Mouse (Mus musculus) liver, adult 2 months (tissue): ENCODE measurements around the gene Cdk14. TPM values are rescaled to one million over a fixed set of nuclear protein-coding genes. Genes with fewer than 3 reads are reported as not detected.

ENCODE experiments used
- DNase-seq: peaks from one replicate; pipeline ENCODE4 v3.0.0-alpha.2; 2011; ENCODE audit warnings: low read depth, low spot score; ENCODE audit errors: extremely low read depth
- H3K27ac ChIP-seq: fragments of 200-500 bp; replicated peaks from 2 replicates; pipeline ENCODE4 v1.5.1; 2012; ENCODE audit warnings: low read depth, mild to moderate bottlenecking, control low read depth, inconsistent platforms, low read length; ENCODE audit not compliant: insufficient read depth
- H3K27me3 ChIP-seq: fragments of 200-500 bp; 2 replicates; pipeline ENCODE4 v1.6.1; 2012; ENCODE audit warnings: mild to moderate bottlenecking, moderate library complexity, low read length, inconsistent platforms; ENCODE audit not compliant: control insufficient read depth, insufficient read depth
- H3K36me3 ChIP-seq: fragments of 200-500 bp; 2 replicates; pipeline ENCODE4 v1.6.1; 2012; ENCODE audit warnings: low read length, inconsistent platforms; ENCODE audit not compliant: control insufficient read depth, insufficient read depth
- H3K4me1 ChIP-seq: fragments of 200-500 bp; 2 replicates; pipeline ENCODE4 v1.6.1; 2011; ENCODE audit warnings: low read length; ENCODE audit not compliant: control insufficient read depth, insufficient read depth
- H3K4me3 ChIP-seq: fragments of 200-500 bp; 2 replicates; pipeline ENCODE4 v1.5.1; 2011; ENCODE audit warnings: low read depth, mild to moderate bottlenecking, control low read depth, low read length, moderate library complexity; ENCODE audit not compliant: insufficient read depth
- H3K79me2 ChIP-seq: fragments of 200-500 bp; 2 replicates; pipeline ENCODE4 v1.6.1; 2012; ENCODE audit warnings: inconsistent platforms, mild to moderate bottlenecking, low read length, moderate library complexity; ENCODE audit not compliant: control insufficient read depth, insufficient read depth
- H3K9ac ChIP-seq: fragments of 200-500 bp; 2 replicates; pipeline ENCODE4 v1.6.1; 2012; ENCODE audit warnings: low read depth, mild to moderate bottlenecking, control low read depth, inconsistent platforms, low read length
- CTCF ChIP-seq: fragments of 200-500 bp; IDR thresholded peaks from 2 replicates; pipeline ENCODE4 v1.5.1; 2011; ENCODE audit warnings: low read depth, low read length, control low read depth
- POLR2A ChIP-seq: fragments of 200-500 bp; IDR thresholded peaks from 2 replicates; pipeline ENCODE4 v1.6.1; 2011; ENCODE audit warnings: low read length, control low read depth; ENCODE audit not compliant: insufficient read depth; ENCODE audit errors: extremely low read depth
- WGBS: fragments of 180-500 bp; shearing (Covaris S2); methylation state at CpG from one replicate; pipeline ENCODE4 v1.1.7; 2018; 5-methylcytosine and 5-hydroxymethylcytosine counted together
- polyA plus RNA-seq: library from polyadenylated mRNA; depleted of rRNA; stranded (reverse); fragments of >200 nt; gene quantifications from 2 replicates; pipeline ENCODE4 v1.2.3, GENCODE M21; 2012
- total RNA-seq: library from RNA; depleted of rRNA; stranded (reverse); fragments of >200 nt; gene quantifications from 2 replicates; pipeline ENCODE4 v1.2.3, GENCODE M21; 2014

Gene Cdk14
- total and polyA plus RNA-seq, 2 experiments, result 0.31 to 2.7 TPM

DNA sequence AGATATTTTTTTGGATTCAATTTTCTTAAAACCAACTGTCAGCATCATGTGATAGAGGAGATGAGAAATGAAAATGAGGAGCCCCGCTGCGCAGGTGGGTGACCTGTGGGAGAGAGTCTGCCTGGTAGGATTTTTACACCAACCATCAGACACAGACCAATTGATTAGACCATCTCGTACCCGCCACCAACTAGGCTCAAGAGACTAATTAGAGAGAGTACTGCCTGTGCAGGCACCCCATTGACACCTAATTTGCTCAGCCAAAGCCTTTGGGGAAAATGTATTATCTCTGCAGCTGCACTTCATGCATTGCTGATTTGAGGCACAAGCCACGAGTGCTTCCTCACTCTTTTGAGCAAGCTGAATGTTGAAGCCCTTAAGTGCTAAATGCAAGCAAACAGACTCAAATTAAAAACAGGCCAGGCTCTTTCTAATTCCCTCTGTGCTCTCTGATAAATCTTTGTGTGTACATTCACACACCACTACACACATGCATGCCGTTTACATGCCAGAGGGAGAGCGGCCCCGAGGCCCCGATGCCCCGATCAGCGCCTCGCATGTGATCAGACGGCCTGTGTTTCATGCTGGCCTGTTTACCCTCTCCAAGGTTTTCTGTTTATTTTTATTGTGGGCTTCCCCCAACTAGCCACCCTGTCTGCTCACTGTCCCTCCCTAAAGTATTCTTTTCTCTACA is 607.9 kb downstream of the Cdk14 start:
- Histone ChIP-seq H3K27ac (no peak overlapping the region), H3K4me1 (no peaks in the 10 kb centered on the region)
- WGBS, result 81% methylated on average over 13 of the region's 13 CpGs

GRCm38 (mm10) chr5:4805228-4805627 is 614.9 kb downstream of the Cdk14 start:
- Histone ChIP-seq H3K4me3 (no peak overlapping the region), H3K4me1 (no peaks in the 10 kb centered on the region), H3K27me3 (no peaks in the 10 kb centered on the region), H3K9ac (no peak overlapping the region), H3K79me2 (no peaks in the 10 kb centered on the region), H3K36me3 (no peaks in the 10 kb centered on the region), H3K27ac (no peak overlapping the region)
- no peak for DNase-seq
- no peak for TF ChIP-seq CTCF
- TF ChIP-seq POLR2A, result no peak
- 76% methylated on average over 4 of the region's 4 CpGs for WGBS

More for the DNA sequence above, 607.9 kb downstream of the Cdk14 start:
- Histone ChIP-seq H3K9ac (no peak overlapping the region), H3K4me3 (no peak overlapping the region), H3K79me2 (no peaks in the 10 kb centered on the region), H3K27me3 (no peaks in the 10 kb centered on the region), H3K36me3 (no peaks in the 10 kb centered on the region)
- TF ChIP-seq CTCF (no peak), POLR2A (no peak)
- no peak for DNase-seq

DNA sequence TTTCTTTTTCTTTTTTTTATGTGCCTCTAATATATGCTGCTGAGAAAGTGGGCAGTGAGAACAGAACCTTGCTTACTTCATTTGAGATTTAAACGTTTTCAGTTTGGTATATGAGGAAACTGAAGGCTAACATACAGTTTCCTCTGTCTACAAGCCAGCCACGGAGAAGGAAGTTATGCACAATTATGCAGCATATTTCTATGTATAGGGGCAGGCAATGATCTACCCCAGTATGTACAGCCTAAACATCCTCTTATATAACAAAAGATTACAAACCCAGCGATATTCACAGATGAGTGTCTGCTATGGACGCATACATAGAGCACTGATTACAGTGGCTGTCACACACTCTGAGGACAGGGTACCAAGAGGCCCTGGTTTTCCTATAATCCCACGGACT is 616.4 kb downstream of the Cdk14 start:
- H3K4me1 ChIP-seq, result no peaks in the 10 kb centered on the region
- no peaks in the 10 kb centered on the region for H3K27me3 ChIP-seq
- H3K36me3 ChIP-seq, result no peaks in the 10 kb centered on the region
- whole genome bisulfite sequencing, result 72% methylated on average over 5 of the region's 5 CpGs
- no peak overlapping the region for H3K9ac ChIP-seq
- no peak for TF ChIP-seq POLR2A
- no peak for TF ChIP-seq CTCF
- no peak overlapping the region for H3K4me3 ChIP-seq
- H3K79me2 ChIP-seq, result no peaks in the 10 kb centered on the region
- no peak overlapping the region for H3K27ac ChIP-seq
- no peak for DNase-seq

- H3K79me2 ChIP-seq, result no peaks in the 10 kb centered on the region
- no peak overlapping the region for H3K9ac ChIP-seq
- TF ChIP-seq CTCF (no peak), POLR2A (no peak)
- no peaks in the 10 kb centered on the region for H3K36me3 ChIP-seq
- H3K27me3 ChIP-seq, result no peaks in the 10 kb centered on the region
- no peak overlapping the region for H3K27ac ChIP-seq
- no peak for DNase-seq
- no peaks in the 10 kb centered on the region for H3K4me1 ChIP-seq
- H3K4me3 ChIP-seq, result no peak overlapping the region
Observed at GRCm38 (mm10) chr5:4801971-4802370, 618.1 kb downstream of the Cdk14 start.

DNA sequence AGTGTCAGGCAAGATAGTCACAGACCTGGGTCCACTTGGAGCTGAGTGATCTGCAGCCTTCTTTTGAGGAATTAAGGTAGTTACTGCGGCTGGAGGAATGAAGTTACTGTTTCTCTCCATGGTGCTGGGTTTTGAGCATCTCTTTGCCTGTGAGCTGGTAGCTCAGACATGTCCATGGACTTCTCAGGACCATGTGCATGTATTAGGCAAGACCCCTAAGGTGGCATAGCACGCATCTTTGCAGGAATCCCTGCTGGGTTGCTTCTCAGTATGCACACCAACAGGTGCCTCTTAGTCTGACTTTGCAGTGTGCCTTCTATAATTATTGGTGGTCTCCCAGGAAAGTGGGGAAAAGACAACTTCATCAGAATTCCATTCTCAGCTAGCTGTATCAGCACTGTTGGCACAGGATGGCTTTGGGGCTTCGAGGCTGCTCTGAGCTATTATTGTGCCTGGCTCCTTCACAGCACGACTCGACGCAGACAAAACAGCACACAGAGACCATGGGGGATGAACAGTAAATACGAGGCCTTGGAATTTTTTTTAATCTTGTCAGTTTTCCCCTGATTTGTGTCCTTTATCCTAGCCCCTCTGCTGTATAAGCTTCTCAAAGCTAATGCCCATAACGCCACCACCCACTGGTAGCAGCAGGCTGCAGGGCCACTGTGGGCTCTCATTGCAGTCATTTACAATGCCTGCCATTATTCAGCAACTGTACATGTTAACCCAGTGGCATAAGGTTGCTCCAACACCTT is 618.8 kb downstream of the Cdk14 start:
- TF ChIP-seq POLR2A, result no peak
- H3K4me1 ChIP-seq, result no peaks in the 10 kb centered on the region
- H3K79me2 ChIP-seq, result no peaks in the 10 kb centered on the region
- H3K4me3 ChIP-seq, result no peak overlapping the region
- no peaks in the 10 kb centered on the region for H3K27me3 ChIP-seq
- no peaks in the 10 kb centered on the region for H3K36me3 ChIP-seq
- H3K9ac ChIP-seq, result no peak overlapping the region
- no peak overlapping the region for H3K27ac ChIP-seq
- WGBS, result 87% methylated on average over 8 of the region's 8 CpGs
- DNase-seq, result no peak

DNA sequence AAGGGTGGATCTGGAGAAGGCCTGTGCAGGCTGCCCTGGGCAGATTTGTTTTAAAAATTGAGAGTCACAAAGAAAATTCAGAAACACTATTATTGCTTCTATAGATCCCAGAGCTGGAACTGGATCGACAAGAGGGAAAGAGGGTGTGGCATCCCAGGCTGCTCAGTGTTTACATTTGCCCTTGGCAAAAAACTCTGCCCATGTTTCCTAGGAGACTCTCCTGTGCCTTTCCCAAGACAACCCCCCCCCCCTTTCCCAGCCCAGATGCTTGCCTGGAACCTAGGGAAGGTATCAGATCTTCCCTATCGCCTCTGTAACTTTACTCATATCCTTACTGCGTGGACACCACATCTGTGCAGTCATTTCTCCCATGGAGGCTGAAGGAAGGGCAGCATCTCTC is 628.9 kb downstream of the Cdk14 start:
- no peak for TF ChIP-seq CTCF
- no peak for TF ChIP-seq POLR2A
- no peak for DNase-seq
- Histone ChIP-seq H3K27ac (no peak overlapping the region), H3K9ac (no peak overlapping the region), H3K27me3 (no peaks in the 10 kb centered on the region), H3K4me3 (no peak overlapping the region), H3K36me3 (no peaks in the 10 kb centered on the region), H3K79me2 (no peaks in the 10 kb centered on the region), H3K4me1 (no peaks in the 10 kb centered on the region)
- WGBS, result 64% methylated on average over 3 of the region's 3 CpGs
